Mouse (Mus musculus) C2C12 (cell line): ENCODE results near the gene Shisa5. TPM values are rescaled to one million over a fixed set of nuclear protein-coding genes. Genes with fewer than 3 reads are reported as not detected.
A peak's percentile ranks its signal among the peaks of the same experiment; 100 is the strongest.

ENCODE experiments used
- H3K27me3 ChIP-seq: one replicate; pipeline ENCODE4 v1.6.1; 2011; ENCODE audit not compliant: control insufficient read depth, insufficient read depth, insufficient read length
- H3K36me3 ChIP-seq: one replicate; pipeline ENCODE4 v1.6.1; 2011; ENCODE audit not compliant: control insufficient read depth, insufficient read depth
- H3K4me3 ChIP-seq: one replicate; pipeline ENCODE4 v1.5.1; 2011; ENCODE audit warnings: mild to moderate bottlenecking, control low read depth; ENCODE audit not compliant: poor library complexity, insufficient read depth, severe bottlenecking
- H3K79me2 ChIP-seq: one replicate; pipeline ENCODE4 v1.6.1; 2011; ENCODE audit not compliant: control insufficient read depth, insufficient read depth
- H3K79me3 ChIP-seq: one replicate; pipeline ENCODE4 v1.6.1; 2011; ENCODE audit warnings: low read depth, control low read depth
- H3ac ChIP-seq: one replicate; pipeline ENCODE3; 2011; ENCODE audit warnings: low read depth; ENCODE audit not compliant: control insufficient read depth, insufficient read length
- CEBPB ChIP-seq: IDR thresholded peaks from one replicate; pipeline ENCODE4 v1.6.1; 2011; ENCODE audit warnings: low read depth, mild to moderate bottlenecking, control low read depth, moderate library complexity
- CTCF ChIP-seq: IDR thresholded peaks from one replicate; pipeline ENCODE4 v1.5.1; 2011; ENCODE audit not compliant: control insufficient read depth, insufficient read depth, insufficient read length
- FOSL1 ChIP-seq: IDR thresholded peaks from one replicate; pipeline ENCODE4 v1.8.0; 2011; ENCODE audit warnings: mild to moderate bottlenecking, low read length; ENCODE audit not compliant: poor library complexity, insufficient read depth, severe bottlenecking
- MAX ChIP-seq: IDR thresholded peaks from one replicate; pipeline ENCODE4 v1.6.1; 2011; ENCODE audit warnings: mild to moderate bottlenecking, control low read depth
- MYOD1 ChIP-seq: IDR thresholded peaks from one replicate; pipeline ENCODE4 v1.6.1; 2011; ENCODE audit warnings: low read depth; ENCODE audit not compliant: control insufficient read depth, insufficient read length
- MYOG ChIP-seq: IDR thresholded peaks from one replicate; pipeline ENCODE4 v1.6.1; 2011; ENCODE audit not compliant: control insufficient read depth, insufficient read length; ENCODE audit errors: extremely low read depth
- USF1 ChIP-seq: IDR thresholded peaks from one replicate; pipeline ENCODE4 v1.6.1; 2011; ENCODE audit warnings: low read depth, mild to moderate bottlenecking, control low read depth, moderate library complexity
- polyA plus RNA-seq: library from polyadenylated mRNA; unstranded; fragments of >200 nt; fragmentation: generic; extraction: Trizol; gene quantifications from one replicate; pipeline ENCODE4 v1.2.1, GENCODE M21; 2012; ENCODE audit warnings: missing spikeins

Gene Shisa5
- polyA plus RNA-seq, 1 experiment, result 86.4 TPM

- TF ChIP-seq USF1, result no peak
- TF ChIP-seq CEBPB, result no peak
- H3K27me3 ChIP-seq, result no peaks in the 10 kb centered on the region
- H3K79me3 ChIP-seq, result peaks cover 7% of the 10 kb centered on the region
- no peak overlapping the region for H3ac ChIP-seq
- no peak overlapping the region for H3K4me3 ChIP-seq
- H3K79me2 ChIP-seq, result peaks cover 21% of the 10 kb centered on the region
- H3K36me3 ChIP-seq, result peaks cover 70% of the 10 kb centered on the region
Observed at GRCm38 (mm10) chr9:109068095-109068735, 29.9 kb downstream of the Shisa5 start.

- H3ac ChIP-seq, result peak within 1 kb of the TSS; percentile 92
Observed at GRCm38 (mm10) chr9:109073661-109074573, 35.6 kb downstream of the Shisa5 start, which contains the start of gene Atrip. Gene Atrip, minus strand, starts transcription at chr9:109074124.

GRCm38 (mm10) chr9:109080516-109080915 lies 42.2 kb downstream of the Shisa5 start:
- H3K79me3 ChIP-seq, result peaks cover 26% of the 10 kb centered on the region
- peaks cover 43% of the 10 kb centered on the region for H3K79me2 ChIP-seq
- H3ac ChIP-seq, result no peak overlapping the region
- no peak overlapping the region for H3K4me3 ChIP-seq
- H3K36me3 ChIP-seq, result peaks cover 20% of the 10 kb centered on the region
- TF ChIP-seq MYOG, result no peak
- no peak for TF ChIP-seq FOSL1
- TF ChIP-seq CTCF, result no peak
- TF ChIP-seq USF1, result no peak
- no peak for TF ChIP-seq MYOD1
- TF ChIP-seq CEBPB, result no peak
- TF ChIP-seq MAX, result no peak
- no peaks in the 10 kb centered on the region for H3K27me3 ChIP-seq

More at GRCm38 (mm10) chr9:109073661-109074573, 35.6 kb downstream of the Shisa5 start, which contains the start of gene Atrip:
- peak within 1 kb of the TSS; percentile 65 for H3K4me3 ChIP-seq
- peaks cover 10% of the 10 kb centered on the region for H3K79me3 ChIP-seq
- H3K79me2 ChIP-seq, result peaks cover 38% of the 10 kb centered on the region
- no peaks in the 10 kb centered on the region for H3K27me3 ChIP-seq
- H3K36me3 ChIP-seq, result peaks cover 30% of the 10 kb centered on the region
- TF ChIP-seq FOSL1, result no peak
- TF ChIP-seq CTCF, result no peak
- TF ChIP-seq CEBPB, result no peak
- no peak for TF ChIP-seq MAX
- TF ChIP-seq MYOG, result no peak
- no peak for TF ChIP-seq USF1
- no peak for TF ChIP-seq MYOD1

- peak overlapping the region; percentile 59 for H3K4me3 ChIP-seq
- H3ac ChIP-seq, result peak overlapping the region; percentile 94
- H3K36me3 ChIP-seq, result peaks cover 20% of the 10 kb centered on the region
- H3K79me2 ChIP-seq, result peaks cover 43% of the 10 kb centered on the region
- peaks cover 26% of the 10 kb centered on the region for H3K79me3 ChIP-seq
- TF ChIP-seq MYOG, result no peak
- no peak for TF ChIP-seq CTCF
- TF ChIP-seq USF1, result no peak
- TF ChIP-seq MYOD1, result no peak
- TF ChIP-seq MAX, result no peak
- H3K27me3 ChIP-seq, result no peaks in the 10 kb centered on the region
Observed at GRCm38 (mm10) chr9:109081749-109082123, 43.4 kb downstream of the Shisa5 start.

GRCm38 (mm10) chr9:109082124-109082800 lies 43.9 kb downstream of the Shisa5 start, which contains the start of the genes Ccdc51 and Tma7:
Gene Ccdc51, plus strand, starts transcription at chr9:109082493.
Gene Tma7, minus strand, starts transcription at chr9:109082587.
- Histone ChIP-seq H3ac (peak within 1 kb of the TSS; percentile 94), H3K36me3 (peaks cover 20% of the 10 kb centered on the region), H3K27me3 (no peaks in the 10 kb centered on the region), H3K79me3 (peaks cover 26% of the 10 kb centered on the region), H3K4me3 (peak within 1 kb of the TSS; percentile 59), H3K79me2 (peaks cover 43% of the 10 kb centered on the region)
- no peak for TF ChIP-seq FOSL1
- no peak for TF ChIP-seq CEBPB
- no peak for TF ChIP-seq MYOG
- TF ChIP-seq MAX, result peak; percentile 7
- TF ChIP-seq CTCF, result no peak
